Mouse (Mus musculus) neural tube, embryonic 10.5 days (tissue): ENCODE measurements around the gene Hist1h2bn.

Experiments used
- DNase-seq: peaks from one replicate; pipeline ENCODE4 v3.0.0-alpha.2; 2017; ENCODE audit warnings: low spot score; ENCODE audit errors: extremely low spot score

Hist1h2bn gene

GRCm38 (mm10) chr13:21727948-21728572 is 25.9 kb upstream of the Hist1h2bn start:
- DNase-seq: no peak

GRCm38 (mm10) chr13:21729544-21729943 is 24.4 kb upstream of the Hist1h2bn start:
- no peak for DNase-seq

GRCm38 (mm10) chr13:21733466-21733865 is 20.5 kb upstream of the Hist1h2bn start:
- peak; percentile 51 for DNase-seq

GRCm38 (mm10) chr13:21734010-21734905 is 19.7 kb upstream of the Hist1h2bn start:
- peak; percentile 88 for DNase-seq

- DNase-seq: peak; percentile 97
Measured at GRCm38 (mm10) chr13:21734906-21735767, 18.8 kb upstream of the Hist1h2bn start, which contains the start of gene Hist1h4j. Gene Hist1h4j, plus strand, starts transcription at chr13:21735064.

GRCm38 (mm10) chr13:21745006-21745405 is 8.9 kb upstream of the Hist1h2bn start:
- no peak for DNase-seq

DNA sequence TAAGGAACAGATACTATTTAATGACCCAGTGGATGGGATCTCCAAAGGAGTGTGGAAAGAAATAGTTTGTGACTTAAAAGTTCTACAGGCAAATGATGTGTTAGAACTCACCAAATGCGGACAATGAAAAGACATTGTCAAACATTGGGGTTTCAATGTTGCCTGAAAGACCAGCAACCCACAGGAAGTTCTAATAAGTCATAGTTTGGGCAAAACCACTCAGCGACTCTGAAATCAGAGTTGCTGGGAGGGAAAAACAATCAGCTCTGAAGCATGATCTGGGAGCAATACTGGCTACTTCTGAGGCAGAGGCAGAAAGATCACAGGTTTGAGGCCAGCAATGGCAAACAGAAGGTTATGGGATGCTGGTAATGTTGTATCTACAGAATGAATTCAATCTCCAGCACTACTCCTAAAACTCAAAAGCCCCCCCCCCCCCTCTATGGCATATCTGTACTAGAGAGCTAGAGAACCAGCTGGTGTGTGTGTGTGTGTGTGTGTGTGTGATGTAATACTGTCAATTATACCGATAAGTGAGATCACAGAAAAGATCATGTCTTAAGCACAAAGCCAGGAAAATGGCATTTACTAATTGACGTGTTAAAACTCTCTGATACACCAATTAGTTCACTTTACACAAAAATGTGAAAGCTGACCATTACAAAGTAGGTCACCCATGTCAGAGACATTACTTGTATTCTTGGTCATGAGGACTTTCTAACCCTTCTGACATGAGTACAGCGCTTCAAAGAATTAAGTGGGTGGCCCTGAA is 4.3 kb upstream of the Hist1h2bn start:
- DNase-seq: peak; percentile 61

GRCm38 (mm10) chr13:21750159-21751017 is 3.5 kb upstream of the Hist1h2bn start, which contains the start of gene Hist1h4k:
Gene Hist1h4k, minus strand, starts transcription at chr13:21750505.
- DNase-seq: peak; percentile 98

- DNase-seq: no peak
Measured at GRCm38 (mm10) chr13:21751417-21751816, 2.5 kb upstream of the Hist1h2bn start.

DNA sequence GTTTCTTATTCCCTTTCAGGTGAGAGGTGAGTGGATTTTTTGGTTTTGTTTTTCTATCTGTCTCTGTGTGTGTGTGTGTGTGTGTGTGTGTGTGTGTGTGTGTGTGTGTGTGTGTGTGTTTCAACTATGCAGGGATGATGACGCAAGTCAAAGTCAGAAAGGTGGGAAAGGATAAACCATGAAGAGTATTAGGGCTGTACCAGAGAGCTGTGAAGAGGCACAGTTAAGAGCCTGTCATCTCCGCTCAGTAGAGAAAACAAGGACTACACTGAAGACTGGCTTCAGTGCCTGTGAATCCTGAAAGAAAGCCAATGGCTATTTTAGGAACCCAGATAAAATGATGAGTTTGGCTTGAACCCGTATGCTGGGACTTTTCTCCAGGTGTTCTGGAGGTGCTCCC is 2.1 kb upstream of the Hist1h2bn start:
- peak; percentile 36 for DNase-seq

- peak; percentile 43 for DNase-seq
Measured at GRCm38 (mm10) chr13:21752356-21752755, 1.6 kb upstream of the Hist1h2bn start.

- DNase-seq: peak; percentile 45
Measured at GRCm38 (mm10) chr13:21753051-21753523, 836 bp upstream of the Hist1h2bn start.

DNA sequence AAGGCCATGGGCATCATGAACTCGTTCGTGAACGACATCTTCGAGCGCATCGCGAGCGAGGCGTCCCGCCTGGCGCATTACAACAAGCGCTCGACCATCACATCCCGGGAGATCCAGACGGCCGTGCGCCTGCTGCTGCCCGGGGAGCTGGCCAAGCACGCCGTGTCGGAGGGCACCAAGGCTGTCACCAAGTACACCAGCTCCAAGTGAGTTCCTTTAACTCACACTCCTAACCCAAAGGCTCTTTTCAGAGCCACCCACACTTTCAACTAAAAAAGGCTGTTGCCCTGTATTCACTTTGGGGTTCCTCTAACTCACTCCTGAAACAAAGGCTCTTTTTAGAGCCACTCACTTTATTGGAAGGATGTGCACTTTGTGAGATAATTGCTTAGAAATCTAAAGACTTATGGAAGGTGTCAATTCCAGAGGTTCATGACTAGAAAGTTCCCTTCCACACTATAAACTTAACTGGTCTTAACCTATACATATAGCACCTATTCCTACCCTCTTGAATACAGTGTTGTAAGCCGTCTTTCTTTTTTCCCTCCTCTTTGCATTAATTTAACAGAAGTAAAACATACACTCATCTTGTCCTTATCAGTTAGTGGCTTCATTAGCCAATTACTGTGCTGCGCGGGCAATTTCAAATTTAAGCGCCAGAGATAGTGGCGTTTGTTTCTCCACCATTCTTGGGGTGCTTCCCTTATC is 525 bp downstream of the Hist1h2bn start:
- DNase-seq: peak; percentile 33

DNA sequence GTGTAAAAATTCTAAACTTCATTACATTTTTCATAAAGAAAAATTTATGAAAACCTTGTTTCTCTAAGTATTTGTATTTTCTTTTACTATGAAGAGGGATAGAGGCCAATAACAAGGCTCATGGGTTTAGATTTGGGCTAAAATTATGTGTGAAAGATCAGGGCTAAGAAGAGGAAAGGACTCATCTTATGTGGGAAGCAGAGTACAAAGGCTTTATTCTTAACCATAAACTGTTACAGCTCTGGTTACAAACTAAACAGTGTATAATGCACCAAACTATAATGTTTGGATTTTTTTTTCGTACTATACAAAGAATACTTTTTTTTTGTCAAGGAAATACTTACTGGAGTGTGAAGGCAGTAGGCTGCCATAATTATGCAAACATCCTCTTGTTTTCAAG is 1.8 kb downstream of the Hist1h2bn start:
- no peak for DNase-seq

GRCm38 (mm10) chr13:21778814-21779766 is 25.2 kb downstream of the Hist1h2bn start:
- peak; percentile 79 for DNase-seq

DNA sequence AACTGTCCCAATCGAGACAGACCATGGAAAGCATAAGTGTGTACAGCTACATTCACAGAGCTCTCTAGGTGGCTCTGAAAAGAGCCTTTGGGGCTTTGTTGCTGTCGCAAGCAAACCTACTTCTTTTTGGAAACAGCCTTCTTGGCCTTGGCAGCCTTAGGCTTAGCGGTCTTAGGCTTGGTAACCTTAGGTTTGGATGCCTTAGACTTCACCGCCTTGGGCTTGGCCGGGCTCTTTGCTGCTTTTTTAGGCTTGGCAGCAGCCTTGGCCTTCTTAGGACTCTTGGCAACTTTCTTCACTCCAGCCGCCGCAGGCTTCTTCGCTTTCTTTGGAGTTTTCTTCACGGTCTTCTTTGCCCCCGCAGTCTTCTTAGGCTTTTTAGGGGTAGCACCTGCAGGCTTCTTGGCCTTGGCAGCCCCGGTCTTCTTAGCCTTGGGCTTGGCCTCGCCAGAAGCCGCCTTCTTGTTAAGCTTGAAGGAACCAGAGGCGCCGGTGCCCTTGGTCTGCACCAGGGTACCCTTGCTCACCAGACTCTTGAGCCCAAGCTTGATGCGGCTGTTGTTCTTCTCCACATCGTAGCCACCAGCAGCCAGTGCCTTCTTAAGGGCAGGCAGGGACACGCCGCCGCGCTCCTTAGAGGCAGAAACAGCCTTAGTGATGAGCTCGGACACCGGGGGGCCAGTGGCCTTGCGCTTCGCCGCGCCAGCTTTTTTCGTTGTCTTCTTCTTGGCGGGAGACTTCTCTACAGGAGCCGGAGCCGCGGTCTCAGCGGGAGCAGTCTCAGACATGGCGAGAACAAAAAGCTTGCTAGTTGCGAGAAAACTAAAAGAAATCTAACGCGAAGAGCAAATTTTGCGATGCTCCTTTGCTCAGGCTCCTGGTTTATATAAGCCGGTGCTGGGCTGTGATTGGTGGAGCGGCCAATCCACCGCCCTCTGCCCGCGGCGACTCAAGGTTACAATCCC is 26.1 kb downstream of the Hist1h2bn start, which contains the start of gene Hist1h1b:
Gene Hist1h1b (minus strand): TSS at position 859 of the 965 bp plus-strand sequence.
- DNase-seq: peak; percentile 85
